Mouse (Mus musculus): Measurements from ENCODE around the gene Fcgrt. TPM values are rescaled to one million over a fixed set of nuclear protein-coding genes. Genes with fewer than 3 reads are reported as not detected.
A peak's percentile ranks its signal among the peaks of the same experiment; 100 is the strongest.
"Not testable (repeated sequence)": the region's sequence is repeated elsewhere in the genome, so short reads cannot be mapped to it uniquely, and the experiment has no call there.

Fcgrt gene
- 149 and 150 TPM in 2 replicates for polyA plus RNA-seq (2012; ENCODE audit: insufficient read depth, insufficient read length, missing spikeins)

- peak within 1 kb of the TSS; percentile 53 for H3K4me3 ChIP-seq (ENCODE audit: insufficient read depth, low read length)
Measured at GRCm38 (mm10) chr7:45103652-45104180, at the start of gene Fcgrt. Gene Fcgrt (minus strand): TSS chr7:45103851.

GRCm38 (mm10) chr7:45153052-45153451, 49.4 kb upstream of the Fcgrt start:
- peaks cover 15% of the 10 kb centered on the region for H3K4me1 ChIP-seq (ENCODE audit: control insufficient read depth, insufficient read depth, low read length)
- H3K4me3 ChIP-seq (ENCODE audit: insufficient read depth, low read length); H3K27ac ChIP-seq (ENCODE audit: insufficient read depth, low read depth, low read length): not testable (repeated sequence)

More at GRCm38 (mm10) chr7:45103652-45104180, at the start of gene Fcgrt:
- peaks cover 12% of the 10 kb centered on the region for H3K4me1 ChIP-seq (ENCODE audit: control insufficient read depth, insufficient read depth, low read length)
- peak within 1 kb of the TSS; percentile 63 for H3K27ac ChIP-seq (ENCODE audit: insufficient read depth, low read depth, low read length)
- TF ChIP-seq CTCF (IDR thresholded peaks at IDR 0.05; ENCODE audit: low read depth, low read length) (no peak), POLR2A (IDR thresholded peaks at IDR 0.05; ENCODE audit: borderline replicate concordance, low read depth, low read length) (no peak)

GRCm38 (mm10) chr7:45151303-45151702, 47.7 kb upstream of the Fcgrt start:
- H3K27ac ChIP-seq (ENCODE audit: insufficient read depth, low read depth, low read length): no peak overlapping the region
- no peak overlapping the region for H3K4me3 ChIP-seq (ENCODE audit: insufficient read depth, low read length)
- no peak for TF ChIP-seq POLR2A (IDR thresholded peaks at IDR 0.05; ENCODE audit: borderline replicate concordance, low read depth, low read length)
- TF ChIP-seq CTCF (IDR thresholded peaks at IDR 0.05; ENCODE audit: low read depth, low read length): no peak
- peaks cover 15% of the 10 kb centered on the region for H3K4me1 ChIP-seq (ENCODE audit: control insufficient read depth, insufficient read depth, low read length)

GRCm38 (mm10) chr7:45150321-45150720, 46.7 kb upstream of the Fcgrt start:
- TF ChIP-seq POLR2A (IDR thresholded peaks at IDR 0.05; ENCODE audit: borderline replicate concordance, low read depth, low read length): no peak
- peaks cover 15% of the 10 kb centered on the region for H3K4me1 ChIP-seq (ENCODE audit: control insufficient read depth, insufficient read depth, low read length)
- H3K4me3 ChIP-seq (ENCODE audit: insufficient read depth, low read length): no peak overlapping the region
- H3K27ac ChIP-seq (ENCODE audit: insufficient read depth, low read depth, low read length): peak overlapping the region; percentile 24

GRCm38 (mm10) chr7:45149545-45149944, 45.9 kb upstream of the Fcgrt start:
- no peak for TF ChIP-seq POLR2A (IDR thresholded peaks at IDR 0.05; ENCODE audit: borderline replicate concordance, low read depth, low read length)
- no peak for TF ChIP-seq CTCF (IDR thresholded peaks at IDR 0.05; ENCODE audit: low read depth, low read length)
- Histone ChIP-seq H3K27ac (ENCODE audit: insufficient read depth, low read depth, low read length) (no peak overlapping the region), H3K4me1 (ENCODE audit: control insufficient read depth, insufficient read depth, low read length) (peaks cover 15% of the 10 kb centered on the region), H3K4me3 (ENCODE audit: insufficient read depth, low read length) (no peak overlapping the region)

GRCm38 (mm10) chr7:45148534-45149098, 45.0 kb upstream of the Fcgrt start:
- Histone ChIP-seq H3K4me1 (ENCODE audit: control insufficient read depth, insufficient read depth, low read length) (peaks cover 15% of the 10 kb centered on the region), H3K27ac (ENCODE audit: insufficient read depth, low read depth, low read length) (no peak overlapping the region)
- TF ChIP-seq POLR2A (IDR thresholded peaks at IDR 0.05; ENCODE audit: borderline replicate concordance, low read depth, low read length) (no peak), CTCF (IDR thresholded peaks at IDR 0.05; ENCODE audit: low read depth, low read length) (no peak)

GRCm38 (mm10) chr7:45147899-45148298, 44.2 kb upstream of the Fcgrt start:
- H3K27ac ChIP-seq (ENCODE audit: insufficient read depth, low read depth, low read length): no peak overlapping the region
- peaks cover 15% of the 10 kb centered on the region for H3K4me1 ChIP-seq (ENCODE audit: control insufficient read depth, insufficient read depth, low read length)
- TF ChIP-seq CTCF (IDR thresholded peaks at IDR 0.05; ENCODE audit: low read depth, low read length): no peak
- no peak for TF ChIP-seq POLR2A (IDR thresholded peaks at IDR 0.05; ENCODE audit: borderline replicate concordance, low read depth, low read length)
- no peak overlapping the region for H3K4me3 ChIP-seq (ENCODE audit: insufficient read depth, low read length)

More at GRCm38 (mm10) chr7:45148534-45149098, 45.0 kb upstream of the Fcgrt start:
- H3K4me3 ChIP-seq (ENCODE audit: insufficient read depth, low read length): no peak overlapping the region

GRCm38 (mm10) chr7:45147267-45147666, 43.6 kb upstream of the Fcgrt start:
- H3K27ac ChIP-seq (ENCODE audit: insufficient read depth, low read depth, low read length): no peak overlapping the region
- H3K4me1 ChIP-seq (ENCODE audit: control insufficient read depth, insufficient read depth, low read length): peaks cover 15% of the 10 kb centered on the region
- TF ChIP-seq CTCF (IDR thresholded peaks at IDR 0.05; ENCODE audit: low read depth, low read length): no peak
- TF ChIP-seq POLR2A (IDR thresholded peaks at IDR 0.05; ENCODE audit: borderline replicate concordance, low read depth, low read length): no peak
- no peak overlapping the region for H3K4me3 ChIP-seq (ENCODE audit: insufficient read depth, low read length)

GRCm38 (mm10) chr7:45145460-45145859, 41.8 kb upstream of the Fcgrt start:
- H3K4me3 ChIP-seq (ENCODE audit: insufficient read depth, low read length): no peak overlapping the region
- H3K27ac ChIP-seq (ENCODE audit: insufficient read depth, low read depth, low read length): no peak overlapping the region
- TF ChIP-seq POLR2A (IDR thresholded peaks at IDR 0.05; ENCODE audit: borderline replicate concordance, low read depth, low read length) (no peak), CTCF (IDR thresholded peaks at IDR 0.05; ENCODE audit: low read depth, low read length) (no peak)
- peaks cover 13% of the 10 kb centered on the region for H3K4me1 ChIP-seq (ENCODE audit: control insufficient read depth, insufficient read depth, low read length)

- peaks cover 8% of the 10 kb centered on the region for H3K4me1 ChIP-seq (ENCODE audit: control insufficient read depth, insufficient read depth, low read length)
- H3K27ac ChIP-seq (ENCODE audit: insufficient read depth, low read depth, low read length): no peak overlapping the region
- no peak overlapping the region for H3K4me3 ChIP-seq (ENCODE audit: insufficient read depth, low read length)
- TF ChIP-seq POLR2A (IDR thresholded peaks at IDR 0.05; ENCODE audit: borderline replicate concordance, low read depth, low read length): no peak
- no peak for TF ChIP-seq CTCF (IDR thresholded peaks at IDR 0.05; ENCODE audit: low read depth, low read length)
Measured at GRCm38 (mm10) chr7:45144368-45145174, 40.9 kb upstream of the Fcgrt start.

Measured in bone marrow macrophage, adult 2 months (primary cell).